Mouse (Mus musculus) kidney, postnatal 10 days (tissue): ENCODE measurements around the gene Hmga2.

Experiments used
- DNase-seq: peaks from one replicate; pipeline ENCODE4 v3.0.0; 2021; ENCODE audit warnings: mixed read lengths

The Hmga2 gene

DNA sequence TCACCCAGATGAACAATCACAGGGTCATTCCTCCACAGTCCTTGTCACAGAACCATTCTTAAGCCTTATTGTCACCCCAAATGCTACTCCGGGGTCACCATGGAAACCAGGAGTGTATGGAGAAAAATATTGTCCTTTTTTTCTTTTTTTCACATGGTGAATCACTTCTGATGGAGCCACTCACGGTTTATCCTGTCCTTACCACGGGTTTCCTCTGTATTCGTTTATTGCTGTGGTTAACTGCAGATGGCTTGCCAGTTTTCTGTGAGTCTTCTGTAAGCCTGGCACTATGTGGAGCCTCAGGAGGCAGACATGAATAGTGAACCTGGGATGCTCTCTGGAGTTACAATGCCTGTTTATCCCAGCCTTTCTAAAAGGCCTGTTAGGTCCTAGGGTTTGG lies 53.4 kb downstream of the Hmga2 start:
- DNase-seq: no peak

DNA sequence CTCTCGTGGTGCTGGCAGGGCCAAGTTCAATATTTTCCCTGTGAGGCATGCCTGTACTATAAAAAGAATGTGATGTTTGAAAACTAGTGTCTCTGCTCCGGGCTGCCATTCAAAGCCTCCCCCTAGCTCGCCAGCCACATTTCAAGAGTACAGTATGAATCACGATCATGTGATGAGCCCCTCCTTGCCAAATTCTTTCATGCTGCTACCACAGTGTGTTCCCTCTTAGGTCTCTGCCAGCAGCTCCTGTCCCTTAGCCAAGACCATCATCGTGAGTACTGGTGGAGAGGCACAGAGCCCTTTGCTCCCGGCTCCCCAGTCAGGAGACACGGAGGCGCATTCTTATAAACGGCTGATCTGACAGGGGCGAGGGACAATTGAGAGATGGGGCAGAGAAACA lies 54.2 kb downstream of the Hmga2 start:
- DNase-seq: peak; percentile 77

DNA sequence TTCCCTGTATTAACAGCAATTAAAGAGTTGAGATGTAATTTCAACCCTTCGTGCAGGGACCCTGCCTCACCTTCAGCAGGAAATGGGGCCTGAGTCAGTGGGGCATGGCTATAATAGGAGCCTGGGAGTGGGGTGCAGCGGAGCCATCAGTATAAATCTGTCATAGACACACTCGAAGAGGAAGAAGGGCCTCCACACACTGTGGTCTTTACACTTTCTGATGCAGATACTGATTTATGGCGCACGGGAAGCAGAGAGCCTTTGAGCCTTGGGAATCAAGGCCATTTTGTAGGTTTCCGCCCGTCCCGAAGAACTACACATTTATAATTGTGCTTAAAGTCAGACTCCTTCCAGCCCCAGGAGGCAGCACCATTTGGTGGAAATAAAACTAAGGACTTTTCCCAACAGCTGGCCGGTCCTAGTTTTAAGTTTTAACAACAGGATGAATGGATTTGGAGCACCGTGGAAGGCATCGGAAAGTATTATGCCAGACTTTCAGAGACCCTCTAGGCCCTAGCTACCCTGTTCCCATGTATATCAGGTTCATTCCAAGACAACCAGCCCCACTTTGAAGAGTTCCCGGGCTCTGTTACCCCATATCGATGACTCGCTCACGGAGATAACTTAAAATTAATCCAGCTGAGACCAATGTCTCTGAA lies 55.2 kb downstream of the Hmga2 start:
- peak; percentile 34 for DNase-seq

DNA sequence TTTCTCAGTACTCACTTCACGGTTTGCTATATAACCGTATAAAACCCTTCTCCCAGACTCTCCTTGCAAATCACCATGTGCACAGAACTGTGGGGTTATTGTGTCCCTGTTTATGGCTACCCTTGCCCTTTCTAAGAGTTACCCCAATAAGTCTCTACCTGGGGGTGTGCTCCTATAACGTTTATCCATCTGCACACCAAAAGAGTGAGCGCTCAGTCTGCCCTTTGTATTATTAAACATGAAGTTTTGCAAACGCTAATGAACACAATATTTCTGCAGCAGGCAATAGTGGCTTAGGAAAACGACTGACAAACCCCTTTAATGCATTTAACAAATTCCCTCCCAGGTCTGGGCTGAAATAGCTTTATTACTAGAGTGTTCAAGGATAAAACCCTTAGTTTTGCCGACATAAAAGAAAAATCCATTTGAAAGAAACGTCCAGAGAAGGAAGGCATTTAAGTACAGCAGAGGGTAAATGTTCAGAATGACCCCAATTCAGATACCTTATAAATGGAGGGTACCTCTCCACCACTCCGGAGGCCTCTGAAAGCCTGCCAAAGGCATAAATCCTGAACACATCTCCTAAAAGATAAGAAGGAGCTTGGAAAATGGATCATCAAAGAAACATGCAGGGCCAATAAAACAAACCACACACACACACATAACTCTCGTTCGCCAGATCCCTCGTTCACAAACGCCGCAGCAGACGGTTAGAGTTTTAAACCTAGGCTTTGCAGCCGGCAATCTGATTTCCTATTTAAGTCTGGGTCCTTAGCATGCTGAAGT lies 57.3 kb downstream of the Hmga2 start:
- no peak for DNase-seq

DNA sequence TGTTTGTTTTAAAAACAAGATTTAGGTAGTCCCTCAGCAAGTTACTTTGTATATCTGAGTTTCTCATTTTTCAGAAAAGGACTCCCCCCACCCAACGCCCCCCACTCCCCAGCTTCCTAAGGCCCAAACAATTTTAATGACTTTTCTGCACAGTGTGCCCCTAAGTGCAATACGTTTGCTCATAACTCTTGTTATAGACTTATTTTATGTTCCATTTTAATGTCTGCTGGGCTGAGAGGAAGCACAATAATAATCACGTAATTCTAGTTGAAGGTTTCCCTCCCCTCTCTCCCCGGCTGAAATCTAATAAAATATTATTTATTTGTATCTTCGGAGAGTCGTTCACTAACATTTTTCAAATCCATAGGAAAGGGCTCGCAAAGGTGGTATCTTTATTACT lies 58.1 kb downstream of the Hmga2 start:
- DNase-seq: no peak

DNA sequence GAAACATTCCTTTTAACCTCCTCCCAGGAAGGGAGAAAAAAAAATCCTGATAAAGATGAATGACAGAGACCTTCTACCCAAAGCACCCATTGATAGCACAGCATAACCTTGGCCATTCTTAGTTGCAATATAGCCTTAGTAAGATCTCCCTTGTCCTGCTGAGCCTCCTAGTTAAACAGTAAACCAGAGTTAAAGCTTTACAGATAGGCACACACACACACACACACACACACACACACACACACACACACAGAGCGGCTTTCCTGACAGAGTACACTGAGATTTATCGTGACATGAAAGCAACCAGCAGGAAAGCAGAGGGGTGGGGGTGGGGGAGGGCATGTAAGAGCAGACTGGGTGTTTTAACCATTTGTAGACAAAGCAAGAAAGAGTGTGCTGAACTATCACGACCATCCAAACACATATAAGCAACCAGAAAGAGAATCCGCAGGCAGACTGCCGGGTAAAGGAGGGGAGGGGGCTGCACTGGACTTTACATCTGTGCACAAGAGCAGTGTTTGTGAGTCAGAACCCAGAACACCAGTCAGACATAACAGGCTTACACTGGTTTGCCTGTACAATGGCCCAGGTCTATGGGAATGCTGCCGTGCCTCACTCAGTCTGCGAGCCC lies 58.7 kb downstream of the Hmga2 start:
- peak; percentile 77 for DNase-seq

DNA sequence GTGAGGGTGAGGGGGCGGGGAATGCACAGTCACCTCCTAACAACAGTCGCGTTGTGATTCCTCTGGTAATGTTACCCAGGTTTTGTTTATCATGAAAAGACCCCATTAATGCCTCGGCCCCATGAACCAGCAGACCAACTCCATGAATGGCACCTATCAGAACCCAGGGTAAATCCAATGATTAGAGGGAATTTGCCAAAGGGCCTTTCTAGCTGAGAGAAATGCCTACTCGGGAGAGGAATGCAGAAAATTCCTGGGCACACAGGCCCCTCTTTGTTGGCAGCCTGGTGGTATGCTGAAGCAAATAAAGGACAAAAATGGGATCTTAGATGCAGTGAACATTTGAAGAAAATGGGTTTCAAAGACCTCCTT lies 59.2 kb downstream of the Hmga2 start:
- no peak for DNase-seq

DNA sequence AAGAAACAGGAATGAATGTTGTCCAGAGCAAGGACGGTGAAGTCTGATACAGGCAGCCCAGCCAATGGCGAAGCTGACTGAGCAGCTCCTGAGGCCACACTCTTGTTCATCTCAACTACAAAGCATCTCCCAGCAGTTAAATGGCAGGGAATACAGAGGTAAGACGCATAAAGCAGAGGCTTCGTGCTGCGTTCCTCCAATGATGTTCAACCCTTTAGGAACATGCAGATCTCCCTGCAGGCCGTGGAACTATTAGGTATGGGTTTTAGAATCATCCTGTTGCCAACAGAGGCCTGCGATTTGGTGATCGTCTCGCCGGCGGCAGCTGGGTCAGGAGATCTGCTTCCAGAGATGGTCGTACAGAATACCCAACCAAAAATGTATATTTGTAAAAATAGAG lies 59.6 kb downstream of the Hmga2 start:
- no peak for DNase-seq

DNA sequence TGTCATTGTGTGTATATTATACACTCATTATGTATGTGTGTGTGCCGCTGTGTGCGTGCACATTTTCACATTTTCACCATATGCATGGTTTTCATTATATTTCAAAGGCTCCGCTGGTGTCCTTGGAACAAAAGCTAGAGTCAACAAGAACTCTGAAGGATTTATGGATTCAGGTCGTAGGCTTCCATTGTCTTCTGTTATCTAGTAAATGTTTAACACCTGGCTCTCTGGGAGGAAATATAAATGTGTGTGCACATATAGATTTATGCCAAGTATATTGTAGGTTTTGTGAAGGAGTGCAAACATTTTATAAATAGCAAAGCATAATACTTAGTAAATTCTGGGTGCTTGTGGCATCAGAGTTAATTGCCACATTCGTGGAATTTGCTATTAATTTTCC lies 64.1 kb downstream of the Hmga2 start:
- DNase-seq: no peak

DNA sequence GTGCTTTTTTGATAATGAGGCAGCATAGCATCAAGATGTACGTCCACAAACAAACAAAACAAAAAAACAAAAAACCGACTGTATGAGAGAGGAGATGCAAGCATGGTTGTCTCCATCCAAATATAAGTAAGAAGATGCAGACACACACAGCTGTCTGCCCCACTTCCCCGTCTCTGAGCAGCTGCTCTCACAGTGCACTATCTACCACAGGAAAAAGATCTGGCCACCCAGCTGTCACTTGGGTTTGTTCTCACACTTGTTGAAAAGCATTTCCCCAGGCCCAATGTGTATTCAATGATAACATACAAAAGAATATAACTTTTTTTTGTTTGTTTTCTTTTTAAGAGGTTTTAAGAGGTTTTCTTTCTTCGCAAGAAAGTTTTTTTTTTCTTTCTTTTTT lies 65.3 kb downstream of the Hmga2 start:
- DNase-seq: no peak

DNA sequence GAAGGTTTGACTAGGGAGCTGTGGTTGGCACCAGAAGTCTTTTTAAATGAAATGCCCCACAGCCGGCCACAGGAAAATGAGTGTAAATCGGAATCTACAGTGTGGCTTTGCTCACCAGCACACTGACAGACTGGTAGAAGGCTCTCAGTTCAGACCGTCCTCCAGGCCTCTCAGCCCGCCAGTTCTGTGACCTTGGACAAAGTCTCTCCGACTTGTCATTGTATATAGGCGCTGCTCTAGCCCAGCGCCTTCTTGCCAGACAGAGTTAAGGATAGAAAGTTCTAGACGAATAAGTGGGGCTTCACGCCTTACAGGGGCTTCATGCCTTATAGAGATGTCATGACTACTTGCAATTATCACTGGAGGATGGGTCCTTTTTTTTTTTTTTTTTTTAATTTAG lies 67.1 kb downstream of the Hmga2 start:
- DNase-seq: no peak

DNA sequence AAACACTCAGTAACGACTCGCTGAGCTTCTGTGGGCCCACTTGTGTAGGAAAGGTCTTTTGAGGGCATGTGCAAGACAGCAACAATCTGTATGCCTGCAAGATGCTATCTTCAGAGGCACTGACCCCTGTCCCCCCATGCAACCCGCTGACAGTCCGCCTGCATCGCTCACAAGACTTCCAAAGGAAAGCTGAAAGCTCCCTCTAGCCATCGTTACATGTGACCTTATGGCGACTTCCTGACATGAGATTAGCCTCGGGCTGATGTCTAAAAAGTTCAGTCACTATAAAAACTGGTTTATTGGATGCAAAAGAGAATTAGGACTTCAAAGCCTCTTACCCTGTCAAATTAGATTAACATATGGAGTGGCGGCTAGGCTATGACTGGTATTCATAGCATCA lies 69.0 kb downstream of the Hmga2 start:
- no peak for DNase-seq

DNA sequence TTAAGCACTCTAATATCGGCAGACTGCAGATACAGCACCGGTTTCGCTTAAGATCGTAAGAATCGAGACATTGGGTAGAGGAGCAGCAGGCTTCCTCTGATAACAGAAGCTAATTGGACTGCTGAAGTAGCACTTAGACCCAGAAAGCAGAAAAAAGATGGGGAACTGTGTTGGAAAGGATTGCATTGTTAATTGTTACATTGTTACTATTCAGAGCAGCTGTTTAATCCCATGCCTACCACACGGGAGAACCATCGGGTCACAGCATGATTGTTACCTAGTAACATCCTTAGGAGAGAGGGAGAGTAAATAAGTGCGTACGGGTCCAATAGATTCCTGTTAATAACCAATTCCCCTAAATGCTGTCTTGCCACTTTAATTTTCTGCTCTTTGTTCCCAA lies 70.2 kb downstream of the Hmga2 start:
- no peak for DNase-seq

DNA sequence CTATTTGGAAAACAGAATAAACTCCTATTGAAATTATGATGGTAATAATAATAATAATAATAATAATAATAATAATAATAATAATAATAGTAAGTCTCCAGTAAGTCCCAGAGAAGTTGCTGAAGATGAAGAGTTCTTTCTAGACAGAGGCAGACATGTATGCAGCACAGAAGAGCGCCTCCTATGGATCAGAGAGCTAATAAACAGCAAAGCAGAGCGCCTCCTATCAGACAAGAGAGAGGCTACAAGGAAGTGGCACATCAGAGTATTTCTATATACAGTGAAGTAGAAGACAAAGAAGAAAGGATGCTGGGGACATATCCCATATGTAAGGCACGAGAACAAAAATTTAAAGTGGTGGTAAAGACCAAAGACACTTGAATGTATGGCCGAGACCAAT lies 70.9 kb downstream of the Hmga2 start:
- no peak for DNase-seq

DNA sequence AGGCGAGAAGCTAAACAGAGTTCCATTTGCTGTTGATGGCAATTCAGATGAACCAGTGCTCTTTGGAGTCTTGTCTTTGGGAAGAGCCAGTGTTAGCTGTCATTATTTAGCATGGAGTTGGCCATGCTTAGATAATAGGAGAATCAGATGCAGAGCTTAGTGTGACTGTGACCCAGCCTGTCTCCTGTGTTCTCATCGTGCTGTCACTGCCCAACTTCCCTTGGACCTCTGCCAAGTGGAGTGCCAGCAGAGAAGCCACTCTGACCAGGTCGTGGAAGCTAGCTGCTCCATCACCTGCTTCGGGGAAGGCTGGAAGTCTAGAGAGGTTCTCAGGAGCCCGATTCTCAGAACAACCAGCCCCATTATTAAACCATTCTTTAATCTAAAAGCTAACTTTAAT lies 73.3 kb downstream of the Hmga2 start:
- peak; percentile 38 for DNase-seq

DNA sequence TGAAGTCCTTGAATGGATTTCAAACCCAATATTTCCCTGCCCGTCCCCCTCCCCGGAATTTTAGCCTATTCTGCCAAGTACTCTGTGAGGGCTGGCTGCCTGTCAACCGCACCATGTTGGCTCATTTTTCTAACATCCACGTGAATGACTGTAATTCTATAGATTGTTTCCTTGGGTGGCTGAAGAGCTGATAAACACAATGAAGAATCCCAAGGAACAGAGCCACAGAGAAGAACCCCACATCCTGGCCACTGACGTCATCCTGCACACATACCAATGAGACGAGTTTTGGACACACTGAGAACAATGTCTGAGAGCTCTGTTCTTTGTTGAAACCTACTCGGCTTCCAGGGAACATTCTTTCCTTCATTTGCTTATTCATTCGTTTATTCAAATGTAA lies 74.5 kb downstream of the Hmga2 start:
- no peak for DNase-seq

DNA sequence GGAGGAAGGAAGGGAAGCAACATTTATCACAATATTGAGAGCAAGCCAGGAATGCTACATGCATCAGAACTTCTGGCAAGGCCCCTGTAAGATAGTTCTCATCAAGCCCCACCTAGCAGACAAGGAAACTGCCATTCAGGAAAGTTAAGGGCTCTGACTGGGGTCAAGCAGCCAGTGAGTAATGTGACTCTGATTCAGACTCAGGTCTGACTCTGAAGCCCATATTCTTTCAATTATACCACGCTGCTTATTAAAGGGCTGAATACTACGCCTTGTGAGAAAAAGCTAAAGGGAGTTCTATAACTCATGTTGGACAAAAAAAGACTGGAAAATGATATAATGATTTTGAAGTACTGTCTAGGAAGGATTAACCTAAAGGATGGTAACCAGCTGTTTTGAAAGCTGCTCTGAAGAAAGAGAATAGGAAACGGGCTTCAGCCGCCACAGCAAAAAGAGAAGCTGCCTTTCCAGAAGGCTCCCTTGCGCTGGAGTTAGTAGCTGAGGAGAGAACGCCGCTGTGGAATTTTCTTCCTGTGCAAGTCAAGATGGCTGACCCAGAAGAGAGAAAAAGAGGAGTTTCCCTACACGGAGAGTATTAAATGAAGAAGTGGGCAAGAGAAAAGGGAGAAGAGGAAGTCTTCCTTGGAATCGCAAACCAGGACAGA lies 76.3 kb downstream of the Hmga2 start:
- no peak for DNase-seq

DNA sequence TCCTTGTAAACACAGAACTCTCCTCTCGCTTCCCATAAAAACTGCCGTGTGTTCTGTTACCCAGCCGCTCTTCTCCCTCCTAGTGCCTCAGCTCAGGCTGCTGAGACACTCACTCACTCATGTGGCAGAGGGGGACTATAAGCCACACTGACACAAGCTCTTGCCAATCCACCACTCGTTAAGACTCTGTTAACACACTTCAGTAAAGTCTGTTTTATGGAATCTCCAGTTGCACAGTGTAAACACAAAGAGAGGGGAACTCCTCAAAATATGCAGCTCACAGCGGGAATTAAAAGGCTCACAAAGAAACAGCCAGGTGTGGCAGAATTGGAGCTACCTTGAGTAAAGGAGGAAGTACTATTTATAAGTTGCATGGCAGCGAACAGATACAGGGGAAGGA lies 77.5 kb downstream of the Hmga2 start:
- no peak for DNase-seq

DNA sequence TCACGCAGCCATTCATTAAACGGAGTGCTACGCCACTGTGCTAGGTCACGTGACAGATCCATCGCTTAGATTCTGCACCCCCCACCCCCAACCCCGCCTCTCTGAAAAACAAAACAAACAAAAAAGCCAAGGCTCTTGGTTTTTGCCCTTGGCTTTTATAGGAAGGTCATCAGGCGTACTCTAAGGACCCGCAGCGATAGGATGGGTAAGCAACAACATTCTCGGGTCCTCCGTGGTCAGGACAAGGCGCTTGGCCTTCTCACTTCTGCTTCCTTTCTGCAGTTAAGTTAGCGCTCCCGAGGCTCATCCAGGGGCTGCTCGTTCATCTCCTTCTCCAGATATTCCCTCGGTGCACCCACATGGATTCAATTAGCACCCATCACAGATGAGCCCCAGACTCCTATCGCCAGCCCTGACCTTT lies 79.0 kb downstream of the Hmga2 start:
- no peak for DNase-seq

DNA sequence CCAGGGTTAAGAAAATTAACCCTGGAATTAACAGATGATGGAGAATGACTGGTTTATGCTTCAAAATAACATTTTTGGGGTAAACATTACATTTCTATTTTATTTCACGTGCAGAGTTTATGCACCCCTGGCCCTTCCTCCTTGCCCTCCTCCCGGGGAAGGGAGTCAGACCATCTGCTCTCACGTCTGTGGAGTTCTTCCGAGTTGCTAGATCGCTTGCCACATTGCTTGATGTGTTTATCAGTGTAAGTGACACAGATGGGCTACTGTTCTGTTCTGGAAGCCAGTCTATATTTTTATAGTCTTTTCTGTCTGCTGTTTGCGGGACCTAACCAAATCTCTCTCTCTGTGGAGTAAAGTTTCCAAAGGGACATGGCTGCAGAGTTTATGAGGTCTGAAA lies 80.7 kb downstream of the Hmga2 start:
- DNase-seq: no peak

DNA sequence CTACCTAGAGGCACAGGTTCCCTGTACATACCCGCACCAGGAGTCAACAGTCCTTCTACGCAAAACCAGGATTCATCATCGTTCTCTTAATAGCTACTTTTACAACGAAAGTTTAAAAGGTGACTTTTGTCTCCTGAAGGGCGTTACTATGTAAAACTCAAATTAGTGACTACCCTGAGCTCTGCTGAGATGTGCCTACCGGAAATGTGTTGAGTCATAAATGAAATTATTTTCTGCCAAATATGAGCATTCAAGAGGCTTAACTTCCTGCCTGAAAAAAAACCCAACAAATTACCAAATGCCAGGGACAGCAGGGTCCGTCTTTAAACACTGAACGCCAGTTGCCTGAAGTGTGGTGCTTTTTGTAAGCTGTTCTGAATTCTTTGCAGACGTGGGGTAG lies 81.5 kb downstream of the Hmga2 start:
- no peak for DNase-seq

DNA sequence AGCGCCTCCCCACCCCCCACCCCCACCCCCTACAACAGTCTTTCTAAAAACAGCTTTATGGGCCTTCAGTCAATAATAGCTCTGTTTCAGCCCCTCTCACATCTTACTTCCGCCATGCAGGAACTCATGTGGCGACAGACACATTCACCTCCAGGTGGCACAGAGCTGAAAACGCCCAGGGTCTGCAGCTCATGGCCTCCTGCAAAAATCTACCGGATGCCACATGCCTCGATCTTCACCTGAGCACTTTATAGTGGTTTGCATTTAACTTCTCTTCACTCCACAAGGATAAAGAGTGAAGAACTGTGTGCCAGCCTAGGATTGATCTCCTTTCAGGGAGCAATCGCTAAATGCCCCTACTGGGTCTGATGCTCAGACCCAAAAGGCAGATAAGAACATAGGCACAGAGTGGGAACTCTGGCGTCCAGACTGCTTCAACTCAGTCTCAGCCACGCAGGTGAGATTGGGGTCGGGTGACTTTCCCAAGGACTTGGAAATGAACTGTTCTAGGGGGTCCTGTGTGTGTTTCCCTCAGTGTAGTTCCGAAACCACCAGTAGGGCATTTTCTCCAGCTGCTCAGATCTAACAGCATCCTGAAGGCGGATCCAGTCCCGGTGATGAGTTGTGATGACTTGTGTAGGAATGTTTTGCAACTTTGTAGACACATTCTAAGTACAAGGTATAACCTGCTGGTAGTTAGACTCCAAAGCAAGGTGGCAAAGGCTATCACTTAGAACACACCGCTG lies 84.1 kb downstream of the Hmga2 start:
- no peak for DNase-seq
